Mouse (Mus musculus): ENCODE data around the gene Dazl.

DNA sequence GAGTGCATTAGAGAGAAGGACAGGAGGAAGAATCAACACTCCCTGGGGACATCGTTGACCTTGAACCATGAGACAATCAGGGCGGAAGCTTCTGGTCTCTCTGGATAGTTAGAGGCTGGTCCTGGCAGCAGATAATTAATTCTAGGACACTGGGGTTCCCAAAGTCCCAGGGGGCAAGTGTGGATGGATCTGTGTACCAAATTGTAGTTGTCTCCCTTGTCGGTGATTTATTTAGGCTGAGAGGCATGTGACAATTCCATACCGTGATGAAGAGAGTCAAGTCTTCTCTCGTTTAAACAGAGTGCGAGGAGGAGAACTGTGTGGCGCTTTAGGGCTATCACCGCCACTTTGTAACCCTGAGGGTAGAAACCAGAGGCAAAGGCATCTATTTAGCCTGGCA is 62.2 kb downstream of the Dazl start:
- TF ChIP-seq POLR2A (IDR thresholded peaks at IDR 0.05; ENCODE audit: control insufficient read depth, extremely low read depth, insufficient read depth, low read length, poor library complexity) (no peak), CTCF (IDR thresholded peaks at IDR 0.05; ENCODE audit: borderline replicate concordance, control insufficient read depth, extremely low read depth, insufficient read depth, low read length, poor library complexity) (no peak)

All from thymus, adult 2 months (tissue).